Mouse (Mus musculus) ES-E14 (cell line): Measurements from ENCODE around the gene Maz.

Experiments
- CHD2 ChIP-seq: IDR thresholded peaks from 2 replicates; pipeline ENCODE4 v1.6.1; 2014; ENCODE audit warnings: mild to moderate bottlenecking, low read depth, low read length, inconsistent platforms
- HCFC1 ChIP-seq: IDR thresholded peaks from 2 replicates; pipeline ENCODE4 v1.6.1; 2012; ENCODE audit warnings: low read length, inconsistent platforms, borderline replicate concordance; ENCODE audit not compliant: insufficient read depth
- MAFK ChIP-seq: IDR thresholded peaks from 2 replicates; pipeline ENCODE4 v1.6.1; 2014; ENCODE audit warnings: mild to moderate bottlenecking, low read depth, low read length, inconsistent platforms; ENCODE audit not compliant: insufficient read depth
- ZC3H11A ChIP-seq: IDR thresholded peaks from 2 replicates; pipeline ENCODE4 v1.6.1; 2012; ENCODE audit warnings: low read depth, mild to moderate bottlenecking, inconsistent platforms, low read length, borderline replicate concordance
- ZNF384 ChIP-seq: IDR thresholded peaks from 2 replicates; pipeline ENCODE4 v1.6.1; 2012; ENCODE audit warnings: low read depth, low read length, inconsistent platforms

DNA sequence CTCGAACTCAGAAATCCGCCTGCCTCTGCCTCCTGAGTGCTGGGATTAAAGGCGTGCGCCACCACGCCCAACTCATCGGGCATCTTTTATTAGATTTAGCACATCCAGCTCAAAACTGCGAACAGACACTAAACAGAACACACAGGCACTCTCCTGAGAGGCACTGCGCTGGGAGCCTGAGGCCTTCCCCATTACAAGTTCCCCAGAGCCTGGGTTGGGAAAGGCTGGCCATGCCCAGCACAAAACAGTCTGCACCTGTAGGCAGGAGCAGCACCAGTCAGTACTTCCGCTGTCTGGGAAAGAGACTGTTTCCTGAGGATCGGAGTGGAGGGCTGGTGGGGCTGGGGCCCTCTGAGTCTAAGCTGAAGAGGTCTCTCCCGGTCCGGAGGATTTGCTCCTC lies 11.8 kb downstream of the Maz start:
- TF ChIP-seq CHD2 (no peak), ZC3H11A (no peak), ZNF384 (no peak), MAFK (no peak), HCFC1 (no peak)
